Mouse (Mus musculus) E14TG2a.4 (cell line): ENCODE data around the gene Pbld2.
A peak's percentile ranks its signal among the peaks of the same experiment; 100 is the strongest.

ENCODE experiments used
- CTCF ChIP-seq: conservative IDR thresholded peaks from 2 replicates; pipeline ENCODE4 v1.5.1; 2014; ENCODE audit warnings: low read length
- NANOG ChIP-seq: IDR thresholded peaks from 2 replicates; pipeline ENCODE4 v1.6.1; 2014; ENCODE audit warnings: borderline replicate concordance, low read length, mixed read lengths

DNA sequence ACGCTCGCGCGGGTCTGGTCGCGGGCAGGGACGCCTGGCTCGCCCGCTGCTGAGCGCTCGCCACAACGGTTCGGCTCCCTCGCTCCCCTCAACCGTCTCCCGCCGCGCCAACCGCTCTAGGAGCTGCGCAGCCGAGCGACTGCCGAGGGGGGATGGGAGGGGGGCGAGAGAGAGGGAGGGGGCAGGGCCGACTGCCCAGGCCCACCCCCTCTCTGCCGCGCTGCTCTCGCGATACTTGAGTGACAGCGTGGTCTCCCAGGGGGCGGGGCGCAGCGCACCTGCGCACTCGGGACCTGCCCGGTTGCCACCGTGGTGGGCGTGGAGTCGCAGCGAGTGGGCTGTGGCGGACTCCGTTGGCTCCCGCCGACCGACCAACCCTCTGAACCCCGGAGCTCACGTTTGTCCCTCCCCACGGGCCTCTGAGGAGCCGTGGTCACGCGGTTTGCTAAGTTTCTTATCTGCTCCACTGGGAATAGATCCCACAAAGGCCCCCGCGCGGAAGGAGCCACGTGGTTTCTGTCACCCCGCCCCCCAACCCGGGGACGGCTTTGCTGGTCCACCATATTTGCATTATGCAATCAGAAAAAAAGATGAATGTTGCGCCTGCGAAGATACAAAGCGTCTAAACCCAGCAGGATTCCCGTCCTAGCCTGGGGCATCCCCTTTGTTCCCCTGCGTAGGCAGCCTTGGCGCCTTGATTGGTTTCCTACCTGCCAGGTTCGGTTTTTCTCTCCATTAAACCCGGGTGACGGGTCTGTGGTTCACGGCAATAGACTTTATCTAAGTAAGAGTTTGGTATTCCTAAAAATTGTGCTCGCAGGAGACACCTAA, at the start of gene Pbld2, which contains the start of gene Hnrnph3:
- TF ChIP-seq CTCF = no peak
- TF ChIP-seq NANOG = 0 out of 2 replicates have a peak, but pooled peaks have one; percentile 16
